Mouse (Mus musculus): ENCODE results near the gene Nmrk1. TPM values are rescaled to one million over a fixed set of nuclear protein-coding genes. Genes with fewer than 3 reads are reported as not detected.

Gene Nmrk1
- polyA plus RNA-seq, 1 experiment from 2014 or later: 12.4 TPM

GRCm38 (mm10) chr19:18592919-18593318 is 38.8 kb upstream of the Nmrk1 start:
- ChIA-PET POLR2A (no interaction called here), CTCF (interaction anchor here (1.4 kb wide), 1 partner anchor 12 kb away, joined by 3 read pairs; no protein-coding TSS in a partner anchor)
- DNase-seq (ENCODE audit: low read depth, low spot score): no peak
- H3K27me3 ChIP-seq: no peaks in the 10 kb centered on the region
- no peak for TF ChIP-seq CTCF (IDR thresholded peaks at IDR 0.05)
- in situ Hi-C loops (cut with MboI; ENCODE audit: low pct_unique_long_range_greater_than_20kb): no loop called here
- ATAC-seq: no peak

GRCm38 (mm10) chr19:18593722-18594121 is 38.0 kb upstream of the Nmrk1 start:
- CTCF ChIA-PET: no interaction called here
- DNase-seq (ENCODE audit: low read depth, low spot score) (no peak), ATAC-seq (no peak)
- POLR2A ChIA-PET: no interaction called here
- TF ChIP-seq CTCF (IDR thresholded peaks at IDR 0.05): no peak
- no peaks in the 10 kb centered on the region for H3K27me3 ChIP-seq
- in situ Hi-C loops (cut with MboI; ENCODE audit: low pct_unique_long_range_greater_than_20kb): no loop called here

- ChIA-PET CTCF (no interaction called here), POLR2A (interaction anchor here (0.6 kb wide), 1 partner anchor 9 kb away, joined by 3 read pairs; no protein-coding TSS in a partner anchor)
- no peaks in the 10 kb centered on the region for H3K27me3 ChIP-seq
- DNase-seq (ENCODE audit: low read depth, low spot score) (no peak), ATAC-seq (no peak)
- no peak for TF ChIP-seq CTCF (IDR thresholded peaks at IDR 0.05)
- in situ Hi-C loops (cut with MboI; ENCODE audit: low pct_unique_long_range_greater_than_20kb): no loop called here
These were observed 34.9 kb upstream of the Nmrk1 start for GRCm38 (mm10) chr19:18596876-18597275.

GRCm38 (mm10) chr19:18597772-18598171 is 34.0 kb upstream of the Nmrk1 start:
- no peak for ATAC-seq
- H3K27me3 ChIP-seq: no peaks in the 10 kb centered on the region
- no peak for TF ChIP-seq CTCF (IDR thresholded peaks at IDR 0.05)
- DNase-seq (ENCODE audit: low read depth, low spot score): no peak
- in situ Hi-C loops (cut with MboI; ENCODE audit: low pct_unique_long_range_greater_than_20kb): no loop called here
- CTCF ChIA-PET: interaction anchor here (1.4 to 2.0 kb wide), 3 partner anchors 10 to 42 kb away, joined by 4 to 10 read pairs (median 5); no protein-coding TSS in a partner anchor
- POLR2A ChIA-PET: interaction anchor here (0.6 kb wide), 1 partner anchor 10 kb away, joined by 3 read pairs; no protein-coding TSS in a partner anchor

- ATAC-seq (peak; percentile 5), DNase-seq (ENCODE audit: low read depth, low spot score) (no peak)
- ChIA-PET POLR2A (no interaction called here), CTCF (interaction anchor here (0.6 to 2.0 kb wide), 6 partner anchors 11 to 206 kb away, joined by 3 to 10 read pairs (median 4); no protein-coding TSS in a partner anchor)
- no peaks in the 10 kb centered on the region for H3K27me3 ChIP-seq
- no peak for TF ChIP-seq CTCF (IDR thresholded peaks at IDR 0.05)
- in situ Hi-C loops (cut with MboI; ENCODE audit: low pct_unique_long_range_greater_than_20kb): no loop called here
These were observed 33.4 kb upstream of the Nmrk1 start for GRCm38 (mm10) chr19:18598265-18598926.

- POLR2A ChIA-PET: no interaction called here
These were observed 32.7 kb upstream of the Nmrk1 start for GRCm38 (mm10) chr19:18599051-18599450.

GRCm38 (mm10) chr19:18599650-18600049 is 32.1 kb upstream of the Nmrk1 start:
- DNase-seq (ENCODE audit: low read depth, low spot score) (no peak), ATAC-seq (no peak)
- ChIA-PET POLR2A (no interaction called here), CTCF (interaction anchor here (1.2 to 1.7 kb wide), 3 partner anchors 10 to 44 kb away, joined by 4 to 5 read pairs (median 4); no protein-coding TSS in a partner anchor)
- in situ Hi-C loops (cut with MboI; ENCODE audit: low pct_unique_long_range_greater_than_20kb): no loop called here
- no peak for TF ChIP-seq CTCF (IDR thresholded peaks at IDR 0.05)
- no peaks in the 10 kb centered on the region for H3K27me3 ChIP-seq

More at GRCm38 (mm10) chr19:18599051-18599450, 32.7 kb upstream of the Nmrk1 start:
- no peaks in the 10 kb centered on the region for H3K27me3 ChIP-seq
- in situ Hi-C loops (cut with MboI; ENCODE audit: low pct_unique_long_range_greater_than_20kb): no loop called here
- CTCF ChIA-PET: interaction anchor here (0.6 to 2.0 kb wide), 5 partner anchors 11 to 206 kb away, joined by 3 to 10 read pairs (median 4); no protein-coding TSS in a partner anchor
- DNase-seq (ENCODE audit: low read depth, low spot score): peak; percentile 49
- peak; percentile 96 for ATAC-seq
- no peak for TF ChIP-seq CTCF (IDR thresholded peaks at IDR 0.05)

GRCm38 (mm10) chr19:18600611-18601010 is 31.1 kb upstream of the Nmrk1 start:
- ChIA-PET CTCF (interaction anchor here (1.4 kb wide), 1 partner anchor 11 kb away, joined by 4 read pairs; no protein-coding TSS in a partner anchor), POLR2A (no interaction called here)
- no peak for TF ChIP-seq CTCF (IDR thresholded peaks at IDR 0.05)
- in situ Hi-C loops (cut with MboI; ENCODE audit: low pct_unique_long_range_greater_than_20kb): no loop called here
- DNase-seq (ENCODE audit: low read depth, low spot score) (no peak), ATAC-seq (no peak)
- no peaks in the 10 kb centered on the region for H3K27me3 ChIP-seq

- TF ChIP-seq CTCF (IDR thresholded peaks at IDR 0.05): no peak
- no peak for DNase-seq (ENCODE audit: low read depth, low spot score)
- no peak for ATAC-seq
- POLR2A ChIA-PET: no interaction called here
- in situ Hi-C loops (cut with MboI; ENCODE audit: low pct_unique_long_range_greater_than_20kb): no loop called here
- CTCF ChIA-PET: no interaction called here
- no peaks in the 10 kb centered on the region for H3K27me3 ChIP-seq
These were observed 28.7 kb upstream of the Nmrk1 start for GRCm38 (mm10) chr19:18603011-18603410.

GRCm38 (mm10) chr19:18607907-18608306 is 23.8 kb upstream of the Nmrk1 start:
- no peaks in the 10 kb centered on the region for H3K27me3 ChIP-seq
- ChIA-PET CTCF (interaction anchor here (1.6 to 2.4 kb wide), 2 partner anchors 11 to 15 kb away, joined by 3 to 7 read pairs; no protein-coding TSS in a partner anchor), POLR2A (interaction anchor here (0.6 kb wide), 1 partner anchor 836 kb away, joined by 4 read pairs; no protein-coding TSS in a partner anchor)
- TF ChIP-seq CTCF (IDR thresholded peaks at IDR 0.05): no peak
- no peak for DNase-seq (ENCODE audit: low read depth, low spot score)
- no peak for ATAC-seq
- in situ Hi-C loops (cut with MboI; ENCODE audit: low pct_unique_long_range_greater_than_20kb): no loop called here

- ATAC-seq (no peak), DNase-seq (ENCODE audit: low read depth, low spot score) (no peak)
- TF ChIP-seq CTCF (IDR thresholded peaks at IDR 0.05): no peak
- H3K27me3 ChIP-seq: no peaks in the 10 kb centered on the region
- in situ Hi-C loops (cut with MboI; ENCODE audit: low pct_unique_long_range_greater_than_20kb): no loop called here
- POLR2A ChIA-PET: no interaction called here
- CTCF ChIA-PET: interaction anchor here (1.0 to 2.4 kb wide), 2 partner anchors 10 to 14 kb away, joined by 4 to 7 read pairs; no protein-coding TSS in a partner anchor
These were observed 22.8 kb upstream of the Nmrk1 start for GRCm38 (mm10) chr19:18608975-18609374.

Measured in Patski (cell line).